Mouse (Mus musculus): ENCODE data around the gene Hoxd13.

Hoxd13 gene

DNA sequence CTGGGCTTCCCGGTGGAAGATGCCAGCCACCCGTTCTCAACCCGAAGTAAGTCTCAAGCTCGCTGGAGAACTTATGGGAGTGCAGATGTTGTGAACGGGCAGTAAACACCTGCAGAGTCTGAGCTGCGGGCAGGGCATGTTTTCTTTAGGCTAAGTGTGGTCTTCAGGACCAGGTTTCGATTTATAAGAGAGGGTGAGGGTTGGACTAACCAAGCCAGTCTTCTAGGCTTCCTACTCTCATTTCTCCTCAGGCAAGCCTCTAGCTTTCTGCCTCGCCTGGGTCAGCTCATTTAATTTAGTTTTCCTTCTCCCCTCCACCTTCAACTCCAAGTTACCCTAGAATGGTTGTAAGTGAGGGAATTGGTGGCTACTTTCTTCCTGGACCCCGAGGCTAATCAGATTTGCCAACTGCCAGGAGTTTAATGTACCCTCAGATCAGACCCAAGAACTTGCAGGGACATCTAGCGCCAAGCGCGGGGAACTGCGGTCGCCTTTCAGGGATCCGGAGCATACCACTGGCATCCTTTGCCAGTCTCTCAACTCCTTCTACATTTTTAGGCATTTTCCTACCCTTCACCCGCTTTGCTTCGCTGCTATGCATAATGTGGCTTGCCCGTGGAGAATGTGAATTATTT, 4.7 kb upstream of the Hoxd13 start:
- peak in 1 of 2 experiments; percentile 25 for DNase-seq

DNA sequence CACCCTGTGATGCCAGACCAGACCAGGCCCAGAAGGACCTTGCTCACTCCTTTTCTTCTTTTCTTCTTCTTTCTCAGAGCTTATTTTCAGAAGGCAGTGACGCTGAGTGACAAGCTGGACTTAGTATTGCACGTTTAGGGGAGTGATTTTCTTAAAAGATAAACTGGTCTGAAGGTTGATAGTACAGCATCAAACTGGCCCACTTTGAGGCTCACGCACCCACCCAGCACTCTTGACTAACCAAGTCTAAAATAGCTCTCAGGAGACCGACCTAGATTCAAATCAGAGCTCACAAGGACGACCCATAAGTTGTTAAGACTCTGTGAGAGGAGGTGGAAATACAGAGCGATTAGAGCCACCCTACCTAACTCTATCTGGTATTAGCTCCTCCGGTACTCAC, 1.7 kb upstream of the Hoxd13 start:
- DNase-seq, result no peak

DNA sequence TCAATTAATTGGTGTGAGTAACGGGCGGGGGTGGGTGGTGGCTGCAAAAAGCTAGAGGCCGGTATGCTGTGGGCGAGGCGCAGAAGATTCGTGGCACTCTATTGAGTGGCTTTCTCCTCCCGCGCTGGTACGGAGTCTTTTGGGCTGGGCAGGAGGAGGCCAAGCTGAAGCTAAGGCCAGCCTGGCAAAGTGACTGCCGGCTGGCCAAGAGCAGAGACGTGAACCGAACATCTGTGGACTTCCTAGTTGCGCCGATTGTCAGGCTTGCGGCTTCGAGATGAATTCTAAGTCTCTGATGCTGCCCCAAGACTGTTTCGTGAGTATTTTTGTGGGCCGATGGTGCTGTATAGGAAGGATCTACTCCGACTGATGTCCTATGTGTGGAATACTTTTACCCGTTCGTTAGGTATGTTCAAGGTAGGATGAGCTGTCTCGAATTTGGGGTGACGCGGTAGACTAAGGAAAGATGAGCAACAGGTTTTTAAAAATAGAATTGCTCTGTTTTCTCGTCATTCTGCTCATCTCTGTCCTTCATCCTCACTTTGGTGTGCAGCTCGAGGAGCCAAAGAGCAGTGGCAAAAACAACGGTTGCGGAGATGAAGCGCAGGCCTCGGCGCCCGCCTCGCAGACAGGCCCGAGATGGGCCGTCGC, 794 bp upstream of the Hoxd13 start:
- DNase-seq, result no peak

DNA sequence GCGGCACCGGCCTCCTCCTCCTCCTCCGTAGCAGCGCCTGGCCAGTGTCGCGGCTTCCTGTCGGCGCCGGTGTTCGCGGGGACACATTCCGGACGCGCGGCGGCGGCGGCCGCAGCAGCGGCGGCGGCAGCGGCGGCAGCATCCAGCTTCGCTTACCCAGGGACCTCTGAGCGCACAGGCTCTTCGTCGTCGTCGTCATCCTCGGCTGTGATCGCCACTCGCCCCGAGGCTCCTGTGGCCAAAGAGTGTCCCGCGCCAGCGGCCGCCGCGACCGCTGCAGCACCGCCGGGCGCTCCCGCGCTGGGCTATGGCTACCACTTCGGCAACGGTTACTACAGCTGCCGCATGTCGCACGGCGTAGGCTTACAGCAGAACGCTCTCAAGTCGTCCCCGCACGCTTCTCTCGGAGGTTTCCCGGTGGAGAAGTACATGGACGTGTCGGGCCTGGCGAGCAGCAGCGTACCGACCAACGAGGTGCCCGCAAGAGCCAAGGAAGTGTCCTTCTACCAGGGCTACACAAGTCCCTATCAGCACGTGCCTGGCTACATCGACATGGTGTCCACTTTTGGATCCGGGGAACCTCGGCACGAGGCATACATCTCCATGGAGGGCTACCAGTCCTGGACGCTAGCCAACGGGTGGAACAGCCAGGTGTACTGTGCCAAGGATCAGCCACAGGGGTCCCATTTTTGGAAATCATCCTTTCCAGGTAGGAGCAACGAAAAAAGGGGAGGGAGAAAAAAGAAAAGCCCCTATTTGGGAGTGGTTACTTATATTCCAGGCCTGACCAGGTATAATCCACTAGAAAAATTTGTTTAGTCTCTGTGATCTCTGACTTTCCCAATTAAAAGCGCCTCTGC, 490 bp downstream of the Hoxd13 start:
- DNase-seq, result no peak

DNA sequence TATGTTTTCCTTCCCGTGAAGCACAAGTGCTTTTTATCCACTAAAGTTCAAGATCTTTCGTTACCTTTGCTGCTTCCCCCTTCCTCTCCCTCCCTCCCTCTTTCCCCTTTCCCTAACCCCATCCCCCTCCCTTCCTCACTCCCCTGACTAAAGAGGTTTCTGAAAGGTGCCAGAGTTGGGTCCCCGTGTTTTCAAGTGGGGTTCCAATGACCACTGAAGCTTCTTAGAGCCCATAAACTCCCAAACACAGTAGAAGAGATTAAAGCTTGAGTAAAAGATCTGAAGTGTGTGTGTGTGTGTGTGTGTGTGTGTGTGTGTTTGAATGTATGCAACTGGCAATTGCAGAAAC, 1.1 kb downstream of the Hoxd13 start:
- no peak for DNase-seq

DNA sequence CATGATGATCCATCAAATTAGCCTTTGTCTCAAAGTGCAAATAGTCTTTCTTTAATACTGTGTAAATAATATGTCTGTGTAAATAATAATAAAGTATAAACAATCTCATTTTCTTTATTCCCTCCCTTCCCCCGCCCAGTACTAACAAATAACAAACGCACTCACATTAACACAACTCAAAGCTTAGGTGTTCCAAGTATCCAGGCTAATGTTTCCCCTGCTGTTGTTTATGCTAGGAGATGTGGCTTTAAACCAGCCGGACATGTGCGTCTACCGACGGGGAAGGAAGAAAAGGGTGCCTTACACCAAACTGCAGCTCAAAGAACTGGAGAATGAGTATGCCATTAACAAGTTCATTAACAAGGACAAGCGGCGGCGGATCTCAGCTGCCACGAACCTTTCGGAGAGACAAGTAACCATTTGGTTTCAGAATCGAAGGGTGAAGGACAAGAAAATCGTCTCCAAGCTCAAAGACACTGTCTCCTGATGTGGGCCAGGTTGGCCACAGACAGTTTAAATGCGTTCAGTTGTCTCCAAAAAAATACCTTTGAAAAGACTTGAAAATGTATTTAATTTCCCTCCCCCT, 1.6 kb downstream of the Hoxd13 start:
- DNase-seq, result no peak

DNA sequence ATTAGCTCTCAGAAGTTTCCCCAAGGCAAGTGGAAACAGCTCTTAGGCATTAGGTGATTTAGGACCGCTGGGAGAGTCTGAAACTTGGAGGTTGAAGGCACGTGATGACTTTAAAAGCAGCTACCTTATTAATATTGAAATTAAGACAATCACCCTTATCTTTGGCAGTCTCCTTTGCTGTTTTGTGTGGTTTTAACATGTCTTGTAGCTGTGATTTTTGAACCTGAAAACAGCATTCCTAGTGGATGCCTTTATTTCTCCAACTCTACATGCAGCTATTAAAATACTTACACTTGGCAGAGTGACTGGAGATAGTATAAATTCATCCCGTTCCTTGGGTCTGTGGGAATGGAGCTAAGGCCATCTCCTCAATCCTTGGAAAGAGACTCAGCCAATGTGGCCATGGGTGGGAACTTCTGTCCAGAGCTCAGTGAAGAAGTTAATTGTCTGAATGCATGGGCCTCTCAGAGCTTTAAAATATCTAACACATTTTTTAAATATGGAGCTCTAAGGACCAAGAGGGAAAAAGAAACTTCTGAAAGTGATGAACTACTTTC, 2.6 kb downstream of the Hoxd13 start:
- DNase-seq, result no peak

DNA sequence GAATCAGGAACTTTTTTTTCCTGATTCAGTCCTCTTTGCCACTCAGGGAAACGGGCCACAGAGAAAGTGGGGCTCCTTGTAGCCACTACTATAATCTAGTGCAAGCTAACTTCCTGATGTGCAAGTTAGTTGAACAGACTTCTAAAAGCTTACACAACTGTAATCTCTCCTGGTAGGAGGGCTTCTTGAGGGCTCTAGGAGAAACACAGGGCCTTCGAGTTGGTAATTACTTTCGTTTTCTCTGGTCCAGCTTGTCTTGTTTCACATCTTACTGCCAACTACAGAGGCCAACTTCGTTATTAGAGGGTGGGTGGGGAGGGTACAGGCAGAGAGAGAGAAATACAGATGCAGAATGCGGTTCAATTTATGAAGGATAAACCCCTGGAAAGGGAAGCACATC, 3.7 kb downstream of the Hoxd13 start:
- no peak for DNase-seq

DNA sequence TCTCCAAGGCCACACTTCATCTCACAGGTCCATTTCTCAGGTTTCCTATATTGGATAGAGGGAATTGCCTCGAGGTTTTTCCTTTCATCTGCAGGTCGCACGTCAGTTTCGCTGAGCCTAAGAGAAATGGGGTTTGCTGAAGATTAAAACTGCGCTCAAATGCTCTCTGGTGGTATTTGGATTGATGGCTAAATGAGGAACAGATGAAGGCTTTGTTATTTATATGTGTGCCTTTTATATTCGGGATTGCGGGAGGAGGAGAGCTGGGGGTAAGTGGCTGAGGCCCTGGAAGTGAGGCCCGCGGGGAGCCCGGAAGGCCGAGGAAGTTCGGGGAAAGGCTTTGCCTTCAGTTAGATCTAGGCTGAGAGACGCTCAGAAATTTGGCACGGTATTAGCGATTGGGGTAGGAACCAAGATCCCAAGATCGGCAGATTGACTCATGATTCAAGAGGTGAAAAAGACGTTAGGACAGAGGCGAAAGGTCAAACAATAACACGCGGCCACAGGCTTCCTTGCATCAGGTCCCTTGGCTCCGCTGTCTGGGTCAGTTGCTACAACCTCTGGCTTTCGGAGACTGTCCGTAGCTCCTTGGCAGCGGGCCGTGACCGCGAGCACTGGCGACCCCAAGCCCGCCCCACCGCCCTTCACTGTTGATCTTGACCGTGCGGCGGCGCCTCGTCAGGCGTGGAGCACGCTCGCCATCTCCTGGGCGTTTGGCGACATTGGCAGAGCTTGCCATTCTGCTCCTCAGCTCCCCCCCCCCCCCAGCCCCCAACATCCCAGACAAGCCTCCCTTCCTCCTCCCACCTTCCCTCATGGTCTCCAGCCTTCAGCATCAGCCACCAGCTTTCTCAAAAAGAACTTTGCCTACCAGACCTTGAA, 4.6 kb downstream of the Hoxd13 start:
- DNase-seq, result peak; percentile 29 to 48

DNA sequence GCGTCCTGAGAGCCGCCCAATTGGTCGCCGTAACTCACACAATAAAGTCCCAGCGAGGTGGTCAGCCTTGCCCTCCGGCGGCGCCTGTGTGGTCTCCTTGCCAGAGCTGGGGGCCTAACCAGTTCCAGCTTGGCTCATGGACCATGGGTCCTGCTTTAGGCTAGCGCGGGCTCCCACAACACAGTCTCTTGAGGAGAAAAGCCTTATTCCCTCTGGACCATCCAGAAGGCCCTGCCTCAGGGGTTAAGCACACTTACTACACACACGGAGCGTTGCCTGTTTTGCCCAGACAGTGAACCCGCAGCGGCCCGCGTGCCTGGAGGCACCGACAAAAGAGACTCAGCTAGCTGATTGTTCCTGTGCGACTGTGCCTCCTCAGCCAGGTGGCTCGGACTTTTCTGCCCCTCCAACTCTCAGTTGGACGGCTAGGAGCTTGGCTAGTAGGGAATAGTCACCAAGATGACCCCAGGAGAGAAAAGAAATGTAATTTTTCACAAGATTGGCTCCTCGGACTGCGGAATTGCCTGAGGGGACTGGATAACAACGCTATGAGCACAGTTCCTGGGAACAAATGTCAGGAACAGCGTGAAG, 5.8 kb downstream of the Hoxd13 start:
- DNase-seq, result no peak

DNA sequence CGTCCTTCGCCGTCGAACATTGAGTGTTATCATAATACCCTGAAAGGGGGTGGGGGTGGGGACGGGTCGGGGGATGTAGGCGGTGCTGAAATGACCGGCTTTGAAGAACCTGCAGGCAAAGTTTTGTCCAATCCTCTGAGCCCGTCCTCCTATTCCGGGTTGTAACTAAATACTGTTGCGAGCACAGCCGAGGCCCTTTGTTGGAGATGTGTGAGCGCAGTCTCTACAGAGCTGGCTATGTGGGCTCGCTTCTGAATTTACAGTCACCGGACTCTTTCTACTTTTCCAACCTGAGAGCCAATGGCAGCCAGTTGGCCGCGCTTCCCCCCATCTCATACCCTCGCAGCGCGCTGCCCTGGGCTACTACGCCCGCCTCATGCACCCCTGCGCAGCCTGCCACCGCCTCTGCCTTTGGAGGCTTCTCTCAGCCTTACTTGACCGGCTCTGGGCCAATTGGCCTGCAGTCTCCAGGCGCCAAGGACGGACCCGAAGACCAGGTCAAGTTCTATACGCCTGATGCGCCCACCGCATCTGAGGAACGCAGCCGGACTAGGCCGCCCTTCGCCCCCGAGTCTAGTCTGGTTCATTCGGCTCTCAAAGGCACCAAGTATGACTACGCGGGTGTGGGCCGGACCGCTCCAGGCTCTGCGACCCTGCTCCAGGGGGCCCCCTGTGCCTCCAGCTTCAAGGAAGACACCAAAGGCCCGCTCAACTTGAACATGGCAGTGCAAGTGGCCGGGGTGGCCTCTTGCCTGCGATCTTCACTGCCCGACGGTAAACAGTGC, 7.0 kb downstream of the Hoxd13 start, which contains the start of gene Hoxd12:
Hoxd12 (plus strand) TSS at position 133 of the 785 bp plus-strand sequence.
- no peak for DNase-seq

DNA sequence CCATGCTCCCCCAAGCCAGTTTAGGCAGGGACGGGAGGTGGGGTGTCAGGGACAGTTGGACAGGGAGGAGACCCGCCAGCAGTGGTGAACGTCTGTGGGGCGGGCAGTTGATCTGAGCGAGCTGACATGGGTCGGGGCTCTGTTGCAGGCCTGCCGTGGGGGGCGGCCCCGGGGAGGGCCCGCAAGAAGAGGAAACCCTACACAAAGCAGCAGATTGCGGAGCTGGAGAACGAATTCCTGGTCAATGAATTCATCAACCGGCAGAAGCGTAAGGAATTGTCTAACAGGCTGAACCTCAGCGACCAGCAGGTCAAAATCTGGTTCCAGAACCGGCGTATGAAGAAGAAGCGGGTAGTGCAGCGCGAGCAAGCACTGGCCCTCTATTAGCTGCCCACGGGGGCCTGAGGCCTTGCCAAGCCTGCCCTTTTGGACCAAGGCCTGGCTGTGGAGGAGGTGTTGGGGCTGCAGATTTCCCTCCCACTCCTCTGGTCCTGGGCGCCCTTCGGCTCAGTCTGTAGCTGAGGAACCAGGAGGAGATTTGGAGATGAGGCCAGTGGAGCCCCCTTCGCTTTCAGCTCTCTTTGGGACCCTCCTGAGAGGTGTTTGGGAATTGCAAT, 7.7 kb downstream of the Hoxd13 start:
- DNase-seq, result no peak

DNA sequence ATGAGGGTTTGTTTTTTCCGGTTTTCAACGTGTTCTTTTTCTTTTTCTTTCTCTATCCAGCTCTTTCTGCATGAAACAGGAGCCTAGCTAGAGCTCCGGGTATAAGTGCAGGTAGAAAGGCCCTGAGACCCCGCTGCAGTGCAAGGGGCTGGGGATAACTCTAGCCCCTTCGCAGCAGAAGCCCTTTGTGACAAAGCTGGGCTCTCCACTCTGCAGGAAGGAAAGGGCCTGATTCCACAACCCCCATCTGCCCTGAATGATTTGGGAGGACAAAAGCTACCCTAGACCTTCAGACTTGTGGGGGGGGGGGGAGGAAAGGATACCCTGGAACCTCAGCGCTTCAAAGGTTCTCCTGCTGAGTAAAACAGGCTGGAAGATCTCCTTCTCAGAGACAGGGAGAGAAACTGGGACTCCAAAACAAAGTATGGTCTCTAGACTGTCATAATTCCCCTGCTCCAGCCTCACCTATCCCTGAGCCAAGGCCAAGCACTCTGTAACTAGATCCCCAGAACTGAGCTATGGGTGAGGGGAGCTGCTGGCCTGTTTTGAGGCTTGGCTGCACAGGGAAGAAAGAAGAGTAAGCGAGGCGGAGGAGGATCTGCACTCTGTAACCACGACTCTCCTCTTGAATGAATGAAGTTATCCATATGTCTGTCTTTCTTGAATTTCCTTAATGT, 8.4 kb downstream of the Hoxd13 start:
- DNase-seq, result no peak

DNA sequence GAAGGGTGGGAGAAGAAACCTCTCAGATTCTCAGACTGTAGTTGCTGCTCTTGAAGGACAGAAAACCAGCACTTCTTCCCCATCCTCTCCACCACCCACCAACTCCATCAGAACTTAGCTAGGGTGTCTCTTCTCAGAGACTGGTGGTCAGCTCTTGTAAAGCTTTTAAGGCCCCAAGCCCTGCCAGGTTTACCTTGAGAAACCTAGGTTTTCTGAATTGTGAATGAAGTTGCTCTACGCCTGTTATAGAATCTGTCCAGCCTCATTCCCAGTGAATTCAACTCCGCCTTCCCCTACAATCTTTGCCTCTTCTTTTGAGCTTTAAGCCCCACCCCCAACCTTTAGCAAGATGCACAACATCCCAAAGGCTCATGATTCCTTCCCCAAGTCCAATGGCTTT, 9.0 kb downstream of the Hoxd13 start:
- DNase-seq, result no peak

DNA sequence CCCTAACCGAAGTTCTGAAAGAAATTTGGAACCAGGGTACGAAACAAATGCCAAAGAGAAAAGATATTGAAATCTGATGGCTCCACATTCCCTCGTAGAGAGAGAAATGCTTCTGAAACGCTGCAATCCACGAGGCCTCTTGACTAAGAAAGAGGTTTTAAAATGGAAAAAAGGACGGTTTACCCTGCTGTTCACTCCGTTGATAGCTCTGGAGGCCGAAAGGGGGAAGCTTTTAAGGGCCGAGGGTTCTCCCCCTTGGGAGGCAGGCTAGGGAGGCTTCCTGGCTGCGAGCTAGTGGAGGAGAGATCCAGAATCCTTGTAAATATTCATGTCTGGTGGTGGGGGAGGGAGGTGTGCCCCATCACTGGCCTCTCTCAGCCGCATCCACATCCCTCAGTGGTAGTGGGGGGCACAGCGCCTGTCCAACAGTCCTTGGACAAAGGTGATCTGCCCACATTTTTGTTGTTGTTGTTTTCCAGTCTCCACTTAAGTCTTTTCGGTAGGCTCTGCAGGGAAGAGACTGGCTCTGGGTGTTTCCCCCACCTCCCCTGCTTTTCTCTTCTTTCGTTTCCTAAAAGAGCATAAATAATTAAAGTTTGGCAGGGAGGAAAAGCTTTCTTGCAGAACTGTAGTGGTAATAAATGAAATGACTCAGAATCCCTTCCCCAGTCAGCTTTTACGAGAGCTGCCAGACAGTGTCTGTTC, 10.9 kb downstream of the Hoxd13 start, which contains the start of gene Hoxd11:
Hoxd11 (plus strand) TSS at position 667 of the 705 bp plus-strand sequence.
- DNase-seq, result no peak

DNA sequence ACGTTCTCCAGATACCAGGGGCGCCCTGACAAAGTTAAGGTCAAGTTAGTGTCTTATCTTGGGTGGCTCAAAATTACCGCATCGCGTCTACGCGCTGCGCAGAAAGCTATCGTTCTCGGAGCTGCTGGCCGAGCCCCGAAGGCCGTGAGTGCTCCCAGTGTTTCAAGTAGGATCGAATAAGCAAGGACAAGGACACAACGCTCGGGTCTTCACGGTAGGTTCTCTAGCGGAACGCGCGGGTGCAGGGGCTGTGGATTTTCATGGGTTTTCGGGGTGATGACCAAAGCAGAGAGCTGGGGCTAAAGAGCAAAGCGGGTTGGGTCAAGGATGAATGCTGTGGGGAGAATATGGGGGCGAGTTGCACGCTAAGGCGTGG, 11.5 kb downstream of the Hoxd13 start:
- no peak for DNase-seq

DNA sequence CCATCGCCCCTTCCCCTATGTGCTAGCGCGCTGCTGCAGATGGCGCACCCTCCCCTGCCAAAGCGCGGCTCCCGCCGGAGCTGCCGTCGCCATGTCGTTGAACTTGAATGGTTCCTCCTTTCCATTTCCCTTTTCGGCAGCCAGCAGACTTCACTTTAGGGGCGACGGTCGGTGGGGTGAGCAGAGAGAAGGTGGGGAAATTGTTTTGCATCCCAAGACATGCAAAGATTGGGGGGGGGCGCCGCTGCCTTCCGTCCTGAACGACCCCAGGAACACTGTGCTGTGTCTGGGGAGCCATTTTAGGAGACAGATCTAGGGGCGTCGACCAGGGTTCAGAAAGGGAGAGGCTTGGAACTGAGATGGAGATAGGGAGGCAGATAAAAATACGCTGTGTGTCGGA, 11.9 kb downstream of the Hoxd13 start:
- no peak for DNase-seq

DNA sequence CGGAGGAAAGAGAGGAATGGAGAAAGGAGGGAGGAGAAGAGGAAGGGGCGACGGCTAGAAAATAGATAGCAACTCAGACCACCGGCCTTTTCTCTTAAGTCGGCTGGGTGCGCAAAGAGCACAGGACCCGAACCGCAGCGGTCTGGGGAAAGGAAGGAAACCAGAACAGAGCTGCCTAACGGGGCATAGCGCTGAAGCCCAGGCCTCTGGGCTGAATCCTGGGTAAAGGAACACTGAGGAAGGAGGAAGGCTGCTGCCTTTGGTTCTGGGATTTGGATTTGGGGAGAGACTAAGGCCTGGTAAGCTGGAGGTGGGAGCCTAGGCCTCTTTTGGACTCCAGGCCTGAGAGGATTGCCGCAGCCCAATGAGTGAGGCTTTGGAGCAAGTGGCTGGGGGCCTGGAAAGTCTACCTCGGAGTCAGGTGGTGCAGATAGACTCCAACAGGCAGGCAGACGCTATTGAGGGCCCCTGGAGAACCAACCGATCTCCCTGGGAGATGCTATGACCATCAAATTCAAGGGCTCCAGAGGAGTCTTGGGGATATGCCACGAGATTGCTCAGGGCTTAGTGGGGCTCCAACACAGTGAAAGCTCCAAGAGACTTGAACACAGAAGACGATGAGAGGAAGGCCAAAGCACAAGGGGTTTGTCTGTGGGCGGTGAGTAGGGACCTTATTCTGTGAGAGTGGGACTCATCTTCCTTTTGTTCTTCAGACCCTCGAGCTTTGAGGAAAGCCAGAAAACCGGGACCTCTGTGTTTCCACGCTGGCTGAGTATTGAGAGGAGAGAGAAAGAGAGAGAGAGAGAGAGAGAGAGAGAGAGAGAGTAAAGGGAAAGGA, 12.7 kb downstream of the Hoxd13 start:
- no peak for DNase-seq
